Mouse (Mus musculus) embryonic facial prominence, embryonic 14.5 days (tissue): ENCODE data around the gene Slc28a1. TPM values are rescaled to one million over a fixed set of nuclear protein-coding genes. Genes with fewer than 3 reads are reported as not detected.

Experiments
- ATAC-seq: fragments of 200-750 bp; cut with Nextera tagmentation; 2 replicates; pipeline ENCODE4 v1.8.0; 2017; ENCODE audit warnings: low read depth, moderate number of reproducible peaks, moderate TSS enrichment
- DNase-seq: peaks from one replicate; pipeline ENCODE4 v3.0.0-alpha.2; 2015; ENCODE audit warnings: low spot score
- H3K27ac ChIP-seq: fragments of 300-500 bp; sonication (generic); replicated peaks from 2 replicates; pipeline ENCODE4 v1.5.1; 2014; ENCODE audit warnings: low read depth, mild to moderate bottlenecking, low read length, moderate library complexity
- H3K27me3 ChIP-seq: fragments of 300-500 bp; sonication (generic); replicated peaks from 2 replicates; pipeline ENCODE4 v1.6.1; 2014; ENCODE audit warnings: low read length; ENCODE audit not compliant: control insufficient read depth, insufficient read depth
- H3K36me3 ChIP-seq: fragments of 300-500 bp; sonication (generic); 2 replicates; pipeline ENCODE4 v1.6.1; 2014; ENCODE audit warnings: low read length, mixed read lengths; ENCODE audit not compliant: control insufficient read depth, insufficient read depth
- H3K4me1 ChIP-seq: fragments of 300-500 bp; sonication (generic); 2 replicates; pipeline ENCODE4 v1.6.1; 2014; ENCODE audit warnings: antibody characterized with exemption, low read length; ENCODE audit not compliant: control insufficient read depth, insufficient read depth
- H3K4me2 ChIP-seq: fragments of 300-500 bp; sonication (generic); 2 replicates; pipeline ENCODE4 v1.6.1; 2014; ENCODE audit warnings: low read depth, mild to moderate bottlenecking, low read length, moderate library complexity, mixed read lengths
- H3K4me3 ChIP-seq: fragments of 300-500 bp; sonication (generic); 2 replicates; pipeline ENCODE4 v1.5.1; 2014; ENCODE audit warnings: low read depth, mild to moderate bottlenecking, low read length
- H3K9ac ChIP-seq: fragments of 300-500 bp; sonication (generic); 2 replicates; pipeline ENCODE4 v1.6.1; 2014; ENCODE audit warnings: low read depth, mild to moderate bottlenecking, low read length, moderate library complexity, mixed read lengths
- H3K9me3 ChIP-seq: fragments of 300-500 bp; sonication (generic); 2 replicates; pipeline ENCODE4 v1.6.1; 2016; ENCODE audit warnings: low read length; ENCODE audit not compliant: control insufficient read depth
- WGBS: fragments of 180-500 bp; shearing (Covaris S2); extraction: QIAGEN DNeasy Blood & Tissue Kit; methylation state at CpG from one replicate; pipeline ENCODE4 v1.1.7; 2014; 5-methylcytosine and 5-hydroxymethylcytosine counted together
- polyA plus RNA-seq: library from polyadenylated mRNA; unstranded; fragments of >200 nt; fragmentation: Nextera tagmentation; extraction: Ambion mirVana; gene quantifications from 2 replicates; pipeline ENCODE4 v1.2.1, GENCODE M21; 2014

Gene Slc28a1
- polyA plus RNA-seq, 1 experiment from 2014 or later: not detected

DNA sequence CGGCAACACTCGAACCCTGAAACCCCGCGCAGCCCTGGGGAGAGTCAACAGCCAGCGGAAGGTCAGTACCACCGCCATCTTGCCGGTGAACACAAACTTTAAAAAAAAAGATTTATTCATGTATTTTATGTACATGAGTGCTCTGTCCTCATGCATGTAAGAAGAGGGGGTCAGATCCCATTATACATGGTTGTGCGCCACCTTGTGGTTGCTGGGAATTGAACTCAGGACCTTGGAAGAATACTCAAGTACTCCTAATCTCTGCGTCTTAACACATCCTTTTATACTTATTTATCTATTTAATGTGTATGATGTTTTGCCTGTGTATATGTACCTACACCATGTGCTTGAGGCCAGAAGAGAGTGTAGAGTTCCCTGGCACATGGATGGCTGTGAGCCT lies 47.1 kb downstream of the Slc28a1 start:
- no peak for ATAC-seq
- Histone ChIP-seq H3K36me3 (no peaks in the 10 kb centered on the region), H3K27ac (no peak overlapping the region), H3K9ac (no peak overlapping the region), H3K27me3 (no peaks in the 10 kb centered on the region), H3K4me3 (no peak overlapping the region), H3K4me1 (no peaks in the 10 kb centered on the region), H3K9me3 (no peaks in the 10 kb centered on the region), H3K4me2 (no peak overlapping the region)
- DNase-seq: peak; percentile 53
- WGBS: 73% methylated on average over 9 of the region's 9 CpGs

DNA sequence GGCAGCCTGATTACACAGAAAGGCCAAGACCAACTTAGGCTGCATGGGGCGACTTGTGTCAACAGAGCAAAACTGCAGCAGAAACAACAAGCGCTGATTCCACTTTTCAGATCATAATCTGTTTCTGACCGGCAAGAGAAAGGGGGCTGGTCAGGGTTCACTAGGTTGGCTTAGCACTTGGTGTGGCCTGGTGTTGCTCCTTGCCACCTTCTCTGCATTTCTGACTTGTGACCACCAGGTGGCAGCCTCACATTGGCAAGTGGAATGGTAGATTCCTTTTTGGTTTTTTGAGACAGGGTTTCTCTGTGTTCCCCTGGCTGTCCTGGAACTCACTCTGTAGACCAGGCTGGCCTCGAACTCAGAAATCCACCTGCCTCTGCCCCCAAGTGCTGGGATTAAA lies 47.7 kb downstream of the Slc28a1 start:
- H3K4me3 ChIP-seq: no peak overlapping the region
- H3K9me3 ChIP-seq: no peaks in the 10 kb centered on the region
- no peak overlapping the region for H3K4me2 ChIP-seq
- peak; percentile 62 for DNase-seq
- H3K27ac ChIP-seq: no peak overlapping the region
- H3K36me3 ChIP-seq: no peaks in the 10 kb centered on the region
- no peaks in the 10 kb centered on the region for H3K27me3 ChIP-seq
- 27% methylated on average over 4 of the region's 4 CpGs for WGBS
- no peaks in the 10 kb centered on the region for H3K4me1 ChIP-seq
- 0 out of 2 replicates have a peak, but pooled peaks have one; percentile 41 for ATAC-seq
- no peak overlapping the region for H3K9ac ChIP-seq

DNA sequence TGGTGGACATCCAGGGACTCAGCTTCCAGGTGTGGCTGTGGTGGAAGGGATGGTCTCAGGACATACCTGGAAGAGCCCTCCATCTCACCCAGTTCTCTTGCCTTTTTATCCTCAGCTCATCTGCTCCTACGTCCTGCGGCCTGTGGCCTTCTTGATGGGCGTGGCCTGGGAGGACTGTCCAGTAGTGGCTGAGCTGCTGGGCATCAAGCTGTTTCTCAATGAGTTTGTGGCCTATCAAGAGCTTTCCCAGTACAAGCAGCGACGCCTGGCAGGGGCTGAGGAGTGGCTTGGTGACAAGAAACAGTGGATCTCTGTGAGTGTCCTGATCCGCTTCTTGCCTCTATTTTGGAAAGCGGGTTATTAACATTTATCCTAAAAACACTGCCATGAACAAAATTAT lies 49.8 kb downstream of the Slc28a1 start:
- no peaks in the 10 kb centered on the region for H3K27me3 ChIP-seq
- H3K4me1 ChIP-seq: no peaks in the 10 kb centered on the region
- no peak overlapping the region for H3K4me3 ChIP-seq
- no peak overlapping the region for H3K4me2 ChIP-seq
- H3K9ac ChIP-seq: no peak overlapping the region
- H3K9me3 ChIP-seq: no peaks in the 10 kb centered on the region
- H3K36me3 ChIP-seq: no peaks in the 10 kb centered on the region
- DNase-seq: no peak
- WGBS: 68% methylated on average over 6 of the region's 7 CpGs
- no peak for ATAC-seq
- no peak overlapping the region for H3K27ac ChIP-seq

DNA sequence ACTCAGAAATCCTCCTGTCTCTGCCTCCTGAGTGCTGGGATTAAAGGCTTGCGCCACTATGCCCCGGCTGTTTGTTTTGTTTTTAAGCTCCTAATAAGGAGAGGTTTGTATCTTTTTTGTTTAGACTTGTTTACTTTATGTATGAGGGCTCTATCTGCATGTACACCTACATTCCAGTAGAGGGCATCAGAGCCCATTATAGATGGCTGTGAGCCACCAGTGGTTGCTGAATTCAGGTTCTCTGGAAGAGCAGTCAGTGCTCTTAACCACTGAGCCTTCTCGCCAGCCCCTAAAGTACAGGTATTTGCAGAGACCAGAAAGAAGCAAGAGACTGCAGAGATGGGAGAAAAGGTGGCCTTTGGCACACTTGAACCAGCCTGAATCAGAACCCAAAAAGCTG lies 52.5 kb downstream of the Slc28a1 start:
- no peaks in the 10 kb centered on the region for H3K36me3 ChIP-seq
- DNase-seq: peak; percentile 76
- H3K9ac ChIP-seq: no peak overlapping the region
- H3K27me3 ChIP-seq: no peaks in the 10 kb centered on the region
- no peaks in the 10 kb centered on the region for H3K9me3 ChIP-seq
- no peak overlapping the region for H3K4me2 ChIP-seq
- H3K27ac ChIP-seq: no peak overlapping the region
- 38% methylated on average over 3 of the region's 3 CpGs for whole genome bisulfite sequencing
- no peak for ATAC-seq
- no peaks in the 10 kb centered on the region for H3K4me1 ChIP-seq
- H3K4me3 ChIP-seq: no peak overlapping the region

DNA sequence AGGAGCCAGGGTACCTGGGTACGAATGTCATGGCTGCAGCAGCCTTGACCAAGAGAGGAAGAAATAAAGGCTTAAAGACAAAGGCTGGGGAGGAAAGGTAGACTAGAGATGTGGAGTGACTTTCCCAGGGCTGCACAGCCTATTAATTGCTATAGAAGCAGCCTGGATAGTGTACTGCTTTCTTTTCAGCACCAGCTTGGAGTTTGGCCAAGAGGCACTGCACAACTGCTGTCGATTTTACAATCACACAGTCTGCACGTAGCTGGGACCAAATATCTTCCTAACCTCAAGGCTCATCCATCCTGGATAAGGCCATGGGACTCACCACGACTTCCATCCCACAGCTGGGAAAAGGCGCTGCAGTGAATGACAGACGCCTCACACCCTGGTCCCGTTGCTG lies 54.8 kb downstream of the Slc28a1 start:
- H3K9me3 ChIP-seq: peaks cover 5% of the 10 kb centered on the region; the same call in 1 of the 2 replicates
- no peak overlapping the region for H3K27ac ChIP-seq
- no peaks in the 10 kb centered on the region for H3K4me1 ChIP-seq
- no peak overlapping the region for H3K4me3 ChIP-seq
- 74% methylated on average over 6 of the region's 7 CpGs for WGBS
- H3K4me2 ChIP-seq: no peak overlapping the region
- ATAC-seq (no peak), DNase-seq (no peak)
- no peaks in the 10 kb centered on the region for H3K36me3 ChIP-seq
- H3K9ac ChIP-seq: no peak overlapping the region
- H3K27me3 ChIP-seq: no peaks in the 10 kb centered on the region

DNA sequence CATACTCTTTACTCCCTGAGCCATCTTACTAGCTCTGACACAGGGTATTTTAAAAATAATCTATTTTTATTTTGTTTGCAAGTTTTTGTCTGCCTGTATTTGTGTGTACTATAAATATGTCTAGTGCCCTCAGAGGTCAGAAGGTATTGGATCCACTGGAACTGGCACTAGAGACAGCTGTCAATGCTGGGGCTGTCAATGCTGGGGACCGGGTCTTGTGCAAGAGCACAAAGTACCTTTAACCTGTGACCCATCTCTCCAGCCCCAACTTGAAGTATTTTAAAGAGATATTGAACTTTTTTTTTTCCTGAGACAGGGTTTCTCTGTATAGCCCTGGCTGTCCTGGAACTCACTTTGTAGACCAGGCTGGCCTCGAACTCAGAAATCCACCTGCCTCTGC lies 59.3 kb downstream of the Slc28a1 start:
- H3K27ac ChIP-seq: no peak overlapping the region

DNA sequence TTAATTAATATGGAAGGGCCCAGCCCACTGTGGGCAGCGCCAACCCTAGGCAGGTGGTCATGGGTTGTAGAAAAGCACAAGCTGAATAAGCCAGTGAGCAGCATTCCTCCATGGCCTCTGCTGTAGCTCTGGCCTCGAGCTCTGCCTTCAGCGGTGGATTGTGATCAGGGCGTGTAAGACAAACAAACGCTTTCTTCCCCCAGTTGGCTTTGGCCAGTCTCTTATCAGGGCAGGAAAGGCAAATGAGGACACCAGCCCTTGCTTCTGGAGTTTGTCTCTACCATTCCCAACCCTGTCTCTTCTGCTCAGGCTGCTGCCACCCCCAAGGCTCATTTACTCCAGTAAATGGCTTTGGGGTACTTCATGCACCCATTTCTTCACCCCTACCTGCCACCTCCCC lies 60.1 kb downstream of the Slc28a1 start:
- H3K27ac ChIP-seq: no peak overlapping the region
- no peaks in the 10 kb centered on the region for H3K36me3 ChIP-seq
- H3K4me1 ChIP-seq: 0 out of 2 replicates have a peak, but pooled peaks cover 5% of the 10 kb centered on the region
- no peaks in the 10 kb centered on the region for H3K27me3 ChIP-seq
- H3K4me3 ChIP-seq: no peak overlapping the region
- 74% methylated on average over 5 of the region's 5 CpGs for WGBS
- DNase-seq (no peak), ATAC-seq (no peak)
- H3K4me2 ChIP-seq: no peak overlapping the region
- H3K9ac ChIP-seq: no peak overlapping the region
- peaks cover 5% of the 10 kb centered on the region; the same call in 1 of the 2 replicates for H3K9me3 ChIP-seq

More for the DNA sequence above, 59.3 kb downstream of the Slc28a1 start:
- H3K4me3 ChIP-seq: no peak overlapping the region
- H3K9ac ChIP-seq: no peak overlapping the region
- no peak overlapping the region for H3K4me2 ChIP-seq
- H3K4me1 ChIP-seq: no peaks in the 10 kb centered on the region
- H3K36me3 ChIP-seq: no peaks in the 10 kb centered on the region
- 95% methylated on average over 2 of the region's 2 CpGs for WGBS
- H3K27me3 ChIP-seq: no peaks in the 10 kb centered on the region
- DNase-seq (no peak), ATAC-seq (no peak)
- H3K9me3 ChIP-seq: peaks cover 5% of the 10 kb centered on the region; the same call in 1 of the 2 replicates

DNA sequence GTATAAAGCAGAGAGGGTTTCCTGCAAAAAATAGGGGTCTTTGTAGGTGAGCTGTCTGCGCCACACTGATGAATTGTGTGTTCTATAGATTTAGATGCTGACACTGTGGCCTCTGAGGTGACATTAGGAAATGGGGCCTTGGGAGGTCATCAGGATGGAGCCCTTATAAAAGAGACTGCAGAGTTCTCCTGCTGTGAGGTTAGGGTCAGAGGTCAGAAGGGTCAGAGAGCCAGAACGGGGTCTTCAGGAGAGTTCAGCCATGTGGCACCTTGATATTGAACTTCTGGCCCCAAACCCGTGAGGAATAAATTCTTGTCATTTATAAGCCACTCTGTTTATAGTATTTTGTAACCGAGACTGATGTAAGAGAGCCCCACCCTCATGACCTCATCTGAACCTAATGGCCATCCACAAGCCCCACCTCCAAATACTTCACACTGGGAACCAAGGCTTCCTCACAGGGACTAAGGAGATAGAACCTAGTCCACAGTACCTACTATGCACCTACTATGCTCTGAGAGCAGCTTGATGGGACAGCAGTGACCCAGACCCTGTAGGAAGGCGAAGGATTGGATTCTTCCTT lies 61.7 kb downstream of the Slc28a1 start:
- DNase-seq (no peak), ATAC-seq (no peak)
- WGBS: 45% methylated on average over 5 of the region's 5 CpGs
- H3K27me3 ChIP-seq: no peaks in the 10 kb centered on the region
- H3K4me3 ChIP-seq: no peak overlapping the region
- no peaks in the 10 kb centered on the region for H3K36me3 ChIP-seq
- H3K9ac ChIP-seq: no peak overlapping the region
- 0 out of 2 replicates have a peak, but pooled peaks cover 5% of the 10 kb centered on the region for H3K4me1 ChIP-seq
- H3K4me2 ChIP-seq: no peak overlapping the region
- H3K27ac ChIP-seq: no peak overlapping the region
- H3K9me3 ChIP-seq: peaks cover 5% of the 10 kb centered on the region; the same call in 1 of the 2 replicates

DNA sequence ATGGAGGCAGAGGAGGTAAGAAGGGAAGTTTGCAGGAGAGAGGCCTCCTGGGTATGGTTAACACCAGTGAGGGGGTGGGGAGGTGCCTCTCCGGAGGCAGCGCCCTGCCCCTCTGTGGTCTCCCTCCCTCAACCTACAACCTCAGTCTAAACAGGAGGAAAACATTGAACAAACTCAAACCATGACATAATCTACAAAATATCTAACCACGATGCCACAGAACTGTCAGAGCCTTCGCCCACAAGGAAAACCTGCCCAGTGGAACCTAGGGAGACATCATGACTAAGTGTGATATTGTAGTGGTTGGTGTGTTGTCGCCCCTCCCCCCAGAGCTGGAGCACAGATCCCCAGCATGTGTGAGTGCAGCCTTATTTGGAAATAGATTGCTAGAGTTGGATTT lies 64.9 kb downstream of the Slc28a1 start:
- no peak for ATAC-seq
- Histone ChIP-seq H3K27me3 (no peaks in the 10 kb centered on the region), H3K27ac (no peak overlapping the region)

More for the DNA sequence above, 64.9 kb downstream of the Slc28a1 start:
- Histone ChIP-seq H3K36me3 (no peaks in the 10 kb centered on the region), H3K4me3 (no peak overlapping the region), H3K9me3 (no peaks in the 10 kb centered on the region), H3K9ac (no peak overlapping the region), H3K4me1 (0 out of 2 replicates have a peak, but pooled peaks cover 5% of the 10 kb centered on the region), H3K4me2 (no peak overlapping the region)
- DNase-seq: peak; percentile 20
- WGBS: 55% methylated on average over 5 of the region's 5 CpGs
